Mouse (Mus musculus): ENCODE results near the gene Rtn4r. TPM values are rescaled to one million over a fixed set of nuclear protein-coding genes. Genes with fewer than 3 reads are reported as not detected.
A peak's percentile ranks its signal among the peaks of the same experiment; 100 is the strongest.

The Rtn4r gene
- polyA plus RNA-seq, 1 experiment from 2014 or later: 2.2 TPM

DNA sequence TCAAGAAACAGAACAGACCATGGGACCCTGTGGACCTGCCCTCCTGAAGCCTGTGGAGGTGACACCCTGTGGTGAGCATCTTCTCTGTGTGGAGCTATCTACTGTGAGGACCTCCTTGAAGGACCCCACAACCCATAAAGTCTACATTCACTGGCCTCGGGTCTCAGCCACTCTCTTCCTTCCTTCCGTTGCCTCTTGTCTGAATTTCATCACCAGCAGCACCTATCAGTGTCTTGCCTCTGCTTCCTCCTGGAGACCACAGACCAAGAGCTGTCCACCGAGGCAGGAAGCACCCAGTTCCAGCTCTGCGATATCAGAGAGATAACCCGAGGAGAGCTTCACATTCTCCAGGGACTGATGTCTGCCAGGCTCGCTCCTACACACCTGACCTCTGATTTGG, 31.8 kb downstream of the Rtn4r start:
- 87% methylated on average over 6 of the region's 6 CpGs for WGBS
- Histone ChIP-seq H3K36me3 (ENCODE audit: control insufficient read depth, insufficient read depth, low read length) (no peaks in the 10 kb centered on the region), H3K4me1 (ENCODE audit: control insufficient read depth, insufficient read depth, low read length) (peaks cover 5% of the 10 kb centered on the region; the same call in 1 of the 2 replicates), H3K9ac (ENCODE audit: low read length) (no peak overlapping the region), H3K27me3 (ENCODE audit: control insufficient read depth, insufficient read depth, low read length) (no peaks in the 10 kb centered on the region), H3K4me2 (no peak overlapping the region), H3K9me3 (ENCODE audit: control insufficient read depth, low read length) (no peaks in the 10 kb centered on the region), H3K27ac (ENCODE audit: low read depth, low read length) (no peak overlapping the region), H3K4me3 (ENCODE audit: low read depth, low read length) (no peak overlapping the region)
- no peak for ATAC-seq (ENCODE audit: low FRiP score)
- DNase-seq (ENCODE audit: low spot score, missing footprints): no peak

DNA sequence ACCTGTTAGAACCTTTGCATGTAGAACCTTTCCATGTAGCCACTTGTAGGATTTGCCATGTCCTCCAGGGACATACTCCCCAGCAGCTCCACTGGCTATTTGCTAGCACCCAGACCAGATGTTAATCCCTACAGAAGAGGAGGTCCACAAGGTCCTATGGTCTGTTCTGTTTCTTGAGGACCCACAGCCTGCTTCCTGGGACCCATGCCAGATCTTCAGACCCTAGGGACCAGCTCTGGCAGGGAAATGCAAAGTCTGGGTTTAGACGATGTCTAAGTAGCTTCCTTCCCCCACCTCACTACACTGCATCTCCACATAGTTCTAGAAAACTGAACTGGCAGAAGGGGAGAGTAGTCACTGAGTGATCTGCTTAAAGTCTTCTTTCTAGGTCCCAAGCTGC, 32.3 kb downstream of the Rtn4r start:
- DNase-seq (ENCODE audit: low spot score, missing footprints): no peak
- Histone ChIP-seq H3K27ac (ENCODE audit: low read depth, low read length) (no peak overlapping the region), H3K4me2 (no peak overlapping the region), H3K27me3 (ENCODE audit: control insufficient read depth, insufficient read depth, low read length) (no peaks in the 10 kb centered on the region), H3K36me3 (ENCODE audit: control insufficient read depth, insufficient read depth, low read length) (no peaks in the 10 kb centered on the region), H3K9ac (ENCODE audit: low read length) (no peak overlapping the region), H3K4me3 (ENCODE audit: low read depth, low read length) (no peak overlapping the region), H3K4me1 (ENCODE audit: control insufficient read depth, insufficient read depth, low read length) (peaks cover 8% of the 10 kb centered on the region), H3K9me3 (ENCODE audit: control insufficient read depth, low read length) (no peaks in the 10 kb centered on the region)
- ATAC-seq (ENCODE audit: low FRiP score): no peak
- 83% methylated on average over 1 of the region's 1 CpGs for WGBS

DNA sequence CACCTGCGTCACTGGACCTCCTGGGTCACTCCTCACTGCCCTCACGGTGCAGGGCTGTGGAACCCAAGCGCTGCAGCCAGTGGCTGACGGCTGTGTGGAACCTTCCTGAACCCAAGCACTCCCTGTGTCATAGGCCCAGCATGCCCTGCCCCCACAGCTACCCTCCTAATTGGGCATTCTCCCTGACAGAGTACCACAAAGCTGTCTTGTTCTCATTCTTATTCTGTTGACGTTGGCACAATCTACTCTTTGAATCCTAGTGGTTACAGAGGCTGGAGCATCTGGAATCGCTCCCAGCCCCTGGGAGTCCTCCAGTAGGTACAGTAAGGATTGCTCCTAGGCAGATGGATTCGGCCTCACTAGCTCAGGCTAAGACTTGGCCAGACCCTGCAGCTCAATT, 33.1 kb downstream of the Rtn4r start:
- Histone ChIP-seq H3K27ac (ENCODE audit: low read depth, low read length) (no peak overlapping the region), H3K4me3 (ENCODE audit: low read depth, low read length) (no peak overlapping the region)
- DNase-seq (ENCODE audit: low spot score, missing footprints): no peak

DNA sequence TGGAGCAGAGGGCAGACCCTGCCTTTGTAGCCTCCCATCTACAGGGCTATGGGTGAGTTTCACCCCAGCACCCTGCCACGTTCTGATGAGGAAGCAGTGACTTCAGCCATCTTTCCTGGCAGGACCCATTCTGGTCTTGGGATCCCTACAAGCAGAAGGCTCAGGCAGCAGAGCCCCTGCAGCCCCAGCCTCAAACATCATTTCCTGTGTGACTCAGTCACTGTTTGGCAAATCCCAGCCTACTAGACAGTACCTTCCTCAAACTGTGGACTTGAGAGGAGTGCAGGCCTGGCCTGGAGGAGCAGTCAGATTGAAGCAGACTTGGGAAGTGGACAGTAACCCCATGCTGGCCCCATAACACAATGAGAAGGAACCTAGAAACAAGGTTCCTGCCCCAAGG, 33.7 kb downstream of the Rtn4r start:
- H3K27me3 ChIP-seq (ENCODE audit: control insufficient read depth, insufficient read depth, low read length): no peaks in the 10 kb centered on the region
- ATAC-seq (ENCODE audit: low FRiP score) (no peak), DNase-seq (ENCODE audit: low spot score, missing footprints) (no peak)
- no peaks in the 10 kb centered on the region for H3K9me3 ChIP-seq (ENCODE audit: control insufficient read depth, low read length)
- H3K4me2 ChIP-seq: no peak overlapping the region
- H3K4me3 ChIP-seq (ENCODE audit: low read depth, low read length): no peak overlapping the region
- H3K27ac ChIP-seq (ENCODE audit: low read depth, low read length): no peak overlapping the region
- no peak overlapping the region for H3K9ac ChIP-seq (ENCODE audit: low read length)
- H3K4me1 ChIP-seq (ENCODE audit: control insufficient read depth, insufficient read depth, low read length): peaks cover 11% of the 10 kb centered on the region
- WGBS: 76% methylated on average over 1 of the region's 1 CpGs
- H3K36me3 ChIP-seq (ENCODE audit: control insufficient read depth, insufficient read depth, low read length): no peaks in the 10 kb centered on the region

More for the DNA sequence above, 33.1 kb downstream of the Rtn4r start:
- Histone ChIP-seq H3K27me3 (ENCODE audit: control insufficient read depth, insufficient read depth, low read length) (no peaks in the 10 kb centered on the region), H3K4me1 (ENCODE audit: control insufficient read depth, insufficient read depth, low read length) (peaks cover 11% of the 10 kb centered on the region), H3K4me2 (no peak overlapping the region), H3K9me3 (ENCODE audit: control insufficient read depth, low read length) (no peaks in the 10 kb centered on the region), H3K9ac (ENCODE audit: low read length) (no peak overlapping the region), H3K36me3 (ENCODE audit: control insufficient read depth, insufficient read depth, low read length) (no peaks in the 10 kb centered on the region)
- no peak for ATAC-seq (ENCODE audit: low FRiP score)
- WGBS: 72% methylated on average over 7 of the region's 7 CpGs

DNA sequence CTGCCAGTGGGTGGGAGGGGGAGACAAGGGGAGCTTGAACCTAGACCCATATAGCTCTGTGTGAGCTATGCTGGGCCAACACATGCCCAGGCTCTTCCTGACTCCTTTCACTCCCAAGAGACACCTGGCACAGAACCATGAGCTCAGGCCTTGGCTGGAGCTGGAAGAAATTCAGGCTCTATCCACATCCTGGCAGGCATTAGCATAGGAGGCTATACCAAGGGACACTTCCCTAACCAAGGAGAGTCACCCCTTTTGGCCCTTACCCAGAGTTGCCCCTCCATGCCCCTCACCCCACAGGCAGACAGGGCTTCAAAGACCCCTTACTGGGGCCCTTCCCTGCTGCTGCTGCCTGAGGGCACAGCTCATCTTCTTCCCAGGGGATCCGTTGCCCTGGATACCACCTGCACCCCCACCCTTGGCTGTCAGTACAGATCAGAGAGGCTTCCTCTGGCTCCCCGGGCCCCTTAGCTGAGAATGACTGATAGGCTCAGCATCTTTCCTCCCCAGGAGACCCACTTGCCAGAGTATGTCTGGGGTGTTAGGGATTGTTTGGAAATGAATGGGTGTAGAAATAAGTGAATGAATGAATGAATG, 37.3 kb downstream of the Rtn4r start:
- DNase-seq (ENCODE audit: low spot score, missing footprints): no peak
- peaks cover 8% of the 10 kb centered on the region for H3K4me1 ChIP-seq (ENCODE audit: control insufficient read depth, insufficient read depth, low read length)
- 25% methylated on average over 2 of the region's 2 CpGs for WGBS
- H3K36me3 ChIP-seq (ENCODE audit: control insufficient read depth, insufficient read depth, low read length): no peaks in the 10 kb centered on the region
- H3K4me2 ChIP-seq: no peak overlapping the region
- H3K9me3 ChIP-seq (ENCODE audit: control insufficient read depth, low read length): no peaks in the 10 kb centered on the region
- H3K4me3 ChIP-seq (ENCODE audit: low read depth, low read length): no peak overlapping the region
- H3K9ac ChIP-seq (ENCODE audit: low read length): peak overlapping the region; percentile 12; the same call in 1 of the 2 replicates
- H3K27me3 ChIP-seq (ENCODE audit: control insufficient read depth, insufficient read depth, low read length): no peaks in the 10 kb centered on the region
- peak; percentile 33; the same call in 1 of the 2 replicates for ATAC-seq (ENCODE audit: low FRiP score)
- no peak overlapping the region for H3K27ac ChIP-seq (ENCODE audit: low read depth, low read length)

DNA sequence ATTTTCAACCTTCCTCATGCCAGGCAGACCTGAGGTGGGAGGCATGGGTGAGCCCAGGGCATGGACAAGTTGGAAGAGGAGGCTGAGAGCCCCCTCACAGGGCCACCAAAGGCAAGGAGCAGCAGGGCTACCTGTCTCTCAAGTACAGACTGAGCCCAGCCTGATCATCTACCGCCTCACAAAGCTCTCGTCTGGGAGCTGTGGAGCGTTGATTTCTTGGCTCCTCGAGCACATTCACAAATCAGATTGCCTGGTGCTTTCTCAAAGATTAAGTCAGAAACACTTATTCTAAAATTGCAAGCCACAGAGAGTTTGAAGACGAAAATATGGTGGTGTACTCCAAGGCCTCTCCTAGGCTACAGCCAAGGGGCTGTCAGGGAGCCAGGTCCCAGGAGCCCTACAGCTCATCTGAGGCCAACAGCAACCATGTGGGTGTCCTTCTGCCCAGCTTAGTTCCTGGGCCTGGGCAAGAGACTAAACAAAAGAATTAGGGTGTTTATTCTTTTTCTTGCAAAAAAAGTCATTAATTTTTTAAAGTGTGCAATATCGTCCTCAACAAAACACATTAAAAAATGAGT, 39.3 kb downstream of the Rtn4r start:
- no peaks in the 10 kb centered on the region for H3K9me3 ChIP-seq (ENCODE audit: control insufficient read depth, low read length)
- H3K4me3 ChIP-seq (ENCODE audit: low read depth, low read length): no peak overlapping the region
- no peak overlapping the region for H3K9ac ChIP-seq (ENCODE audit: low read length)
- H3K27ac ChIP-seq (ENCODE audit: low read depth, low read length): no peak overlapping the region
- H3K27me3 ChIP-seq (ENCODE audit: control insufficient read depth, insufficient read depth, low read length): no peaks in the 10 kb centered on the region
- no peak for ATAC-seq (ENCODE audit: low FRiP score)
- no peak for DNase-seq (ENCODE audit: low spot score, missing footprints)
- H3K36me3 ChIP-seq (ENCODE audit: control insufficient read depth, insufficient read depth, low read length): no peaks in the 10 kb centered on the region
- no peak overlapping the region for H3K4me2 ChIP-seq
- H3K4me1 ChIP-seq (ENCODE audit: control insufficient read depth, insufficient read depth, low read length): peaks cover 8% of the 10 kb centered on the region
- WGBS: 80% methylated on average over 6 of the region's 6 CpGs

DNA sequence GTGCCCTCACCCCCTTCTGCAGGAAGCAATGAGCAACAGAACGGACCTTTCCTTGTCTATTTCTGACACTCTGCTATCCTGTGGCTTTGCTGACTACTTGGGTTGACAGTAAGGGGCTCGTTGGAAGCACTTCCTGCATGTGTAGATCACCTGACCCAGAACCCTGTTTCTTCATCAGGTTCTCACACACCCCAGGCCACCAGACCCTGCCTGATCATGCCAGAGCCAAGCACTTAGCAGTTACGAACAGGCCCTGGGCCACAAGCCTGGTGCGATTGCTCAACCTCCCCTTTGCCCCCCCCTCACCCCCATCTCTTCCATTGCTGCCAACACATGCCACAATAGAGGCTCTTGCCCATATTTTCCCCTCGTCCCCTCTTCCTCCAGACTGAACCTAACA, 41.7 kb downstream of the Rtn4r start:
- Histone ChIP-seq H3K36me3 (ENCODE audit: control insufficient read depth, insufficient read depth, low read length) (no peaks in the 10 kb centered on the region), H3K4me1 (ENCODE audit: control insufficient read depth, insufficient read depth, low read length) (peaks cover 8% of the 10 kb centered on the region), H3K9me3 (ENCODE audit: control insufficient read depth, low read length) (no peaks in the 10 kb centered on the region), H3K9ac (ENCODE audit: low read length) (no peak overlapping the region), H3K27me3 (ENCODE audit: control insufficient read depth, insufficient read depth, low read length) (no peaks in the 10 kb centered on the region), H3K27ac (ENCODE audit: low read depth, low read length) (no peak overlapping the region), H3K4me3 (ENCODE audit: low read depth, low read length) (no peak overlapping the region), H3K4me2 (no peak overlapping the region)
- ATAC-seq (ENCODE audit: low FRiP score) (no peak), DNase-seq (ENCODE audit: low spot score, missing footprints) (no peak)
- 79% methylated on average over 5 of the region's 5 CpGs for WGBS

DNA sequence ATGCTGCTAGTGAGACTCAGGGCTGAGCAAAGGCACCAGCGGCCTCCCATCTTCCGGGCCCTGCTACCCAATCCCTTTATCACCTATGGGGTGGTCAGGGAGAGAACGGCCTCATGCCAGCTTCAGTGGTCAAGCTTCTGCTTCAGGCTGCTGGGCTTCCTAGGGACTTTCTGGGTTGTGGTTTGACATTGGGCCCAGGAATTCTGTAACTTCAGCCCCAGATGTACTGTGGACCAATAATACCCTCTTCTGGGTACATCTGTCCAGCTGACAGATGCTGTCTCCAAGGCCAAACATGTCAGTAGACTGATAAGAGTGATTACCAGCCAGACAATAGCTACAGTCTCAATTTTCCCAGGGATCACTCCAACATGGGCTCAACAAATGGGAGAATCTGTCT, 42.3 kb downstream of the Rtn4r start:
- no peak for ATAC-seq (ENCODE audit: low FRiP score)
- Histone ChIP-seq H3K9me3 (ENCODE audit: control insufficient read depth, low read length) (no peaks in the 10 kb centered on the region), H3K4me1 (ENCODE audit: control insufficient read depth, insufficient read depth, low read length) (peaks cover 4% of the 10 kb centered on the region), H3K36me3 (ENCODE audit: control insufficient read depth, insufficient read depth, low read length) (no peaks in the 10 kb centered on the region), H3K9ac (ENCODE audit: low read length) (no peak overlapping the region), H3K27ac (ENCODE audit: low read depth, low read length) (no peak overlapping the region), H3K4me3 (ENCODE audit: low read depth, low read length) (no peak overlapping the region), H3K4me2 (no peak overlapping the region), H3K27me3 (ENCODE audit: control insufficient read depth, insufficient read depth, low read length) (no peaks in the 10 kb centered on the region)
- WGBS: 90% methylated on average over 3 of the region's 3 CpGs
- DNase-seq (ENCODE audit: low spot score, missing footprints): no peak

DNA sequence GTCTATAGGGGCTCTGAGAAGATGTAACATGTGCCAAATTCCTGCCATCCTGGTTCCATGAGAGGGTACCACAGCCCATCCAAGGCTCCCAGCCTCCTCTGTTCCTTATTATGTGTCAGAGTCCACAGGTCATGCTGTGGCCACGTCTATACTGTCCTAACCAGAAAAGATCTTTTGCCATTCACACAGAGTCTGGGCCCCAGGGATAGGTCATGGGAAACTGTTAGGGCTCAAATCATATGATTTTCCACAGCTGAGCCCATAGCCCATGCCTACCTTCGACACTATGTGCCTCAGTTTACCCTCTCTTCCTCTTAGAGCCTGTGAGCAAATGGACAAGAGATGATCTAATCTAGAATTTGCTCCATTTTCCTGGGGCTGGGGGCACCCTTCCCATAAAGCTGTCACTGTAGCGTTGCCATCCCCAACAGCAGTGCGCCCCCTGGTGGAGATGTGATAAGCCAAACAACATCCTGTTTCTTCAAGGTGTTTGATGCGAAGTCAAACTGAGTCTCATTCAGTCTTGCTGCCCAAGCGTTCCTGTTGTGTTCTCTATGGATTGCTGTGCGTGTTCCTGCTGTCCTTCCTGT, 44.9 kb downstream of the Rtn4r start:
- ATAC-seq (ENCODE audit: low FRiP score) (no peak), DNase-seq (ENCODE audit: low spot score, missing footprints) (peak; percentile 95)
- no peaks in the 10 kb centered on the region; the same call in none of the 2 replicates for H3K4me1 ChIP-seq (ENCODE audit: control insufficient read depth, insufficient read depth, low read length)
- no peak overlapping the region for H3K4me2 ChIP-seq
- H3K27ac ChIP-seq (ENCODE audit: low read depth, low read length): no peak overlapping the region
- H3K9me3 ChIP-seq (ENCODE audit: control insufficient read depth, low read length): no peaks in the 10 kb centered on the region
- 12% methylated on average over 7 of the region's 7 CpGs for WGBS
- H3K36me3 ChIP-seq (ENCODE audit: control insufficient read depth, insufficient read depth, low read length): no peaks in the 10 kb centered on the region
- H3K4me3 ChIP-seq (ENCODE audit: low read depth, low read length): no peak overlapping the region
- no peaks in the 10 kb centered on the region for H3K27me3 ChIP-seq (ENCODE audit: control insufficient read depth, insufficient read depth, low read length)
- H3K9ac ChIP-seq (ENCODE audit: low read length): no peak overlapping the region

All from midbrain, embryonic 11.5 days (tissue).